Mouse (Mus musculus) stomach, postnatal 0 days (tissue): ENCODE measurements around the gene Clca3a1. TPM values are rescaled to one million over a fixed set of nuclear protein-coding genes. Genes with fewer than 3 reads are reported as not detected.

Source experiments
- ATAC-seq: fragments of 200-750 bp; cut with Nextera tagmentation; 2 replicates; pipeline ENCODE4 v1.8.0; 2017; ENCODE audit not compliant: low FRiP score, low TSS enrichment
- DNase-seq: peaks from one replicate; pipeline ENCODE4 v3.0.0-alpha.2; 2016; ENCODE audit warnings: low spot score
- H3K27ac ChIP-seq: fragments of 300-500 bp; sonication (generic); replicated peaks from 2 replicates; pipeline ENCODE4 v1.5.1; 2014; ENCODE audit warnings: mild to moderate bottlenecking, control low read depth
- H3K27me3 ChIP-seq: fragments of 300-500 bp; sonication (generic); 2 replicates; pipeline ENCODE4 v1.6.1; 2014; ENCODE audit warnings: low read length; ENCODE audit not compliant: control insufficient read depth, insufficient read depth
- H3K36me3 ChIP-seq: fragments of 300-500 bp; sonication (generic); 2 replicates; pipeline ENCODE4 v1.6.1; 2014; ENCODE audit warnings: low read length, mixed read lengths; ENCODE audit not compliant: control insufficient read depth, insufficient read depth
- H3K4me1 ChIP-seq: fragments of 300-500 bp; sonication (generic); replicated peaks from 2 replicates; pipeline ENCODE4 v1.6.1; 2014; ENCODE audit warnings: antibody characterized with exemption; ENCODE audit not compliant: control insufficient read depth, insufficient read depth
- H3K4me2 ChIP-seq: fragments of 300-500 bp; sonication (generic); replicated peaks from 2 replicates; pipeline ENCODE4 v1.6.1; 2014; ENCODE audit warnings: low read depth, mild to moderate bottlenecking, control low read depth, moderate library complexity
- H3K4me3 ChIP-seq: fragments of 300-500 bp; sonication (generic); 2 replicates; pipeline ENCODE4 v1.5.1; 2014; ENCODE audit warnings: low read depth, low read length, control low read depth
- H3K9ac ChIP-seq: fragments of 300-500 bp; sonication (generic); 2 replicates; pipeline ENCODE4 v1.6.1; 2014; ENCODE audit warnings: mild to moderate bottlenecking, low read length, control low read depth, mixed read lengths
- H3K9me3 ChIP-seq: fragments of 300-500 bp; sonication (generic); 2 replicates; pipeline ENCODE4 v1.6.1; 2016; ENCODE audit warnings: low read length; ENCODE audit not compliant: control insufficient read depth
- CTCF ChIP-seq: IDR thresholded peaks from 2 replicates; pipeline ENCODE4 v1.5.1; 2016; ENCODE audit warnings: antibody characterized with exemption, low read depth, mild to moderate bottlenecking, moderate library complexity
- EP300 ChIP-seq: optimal IDR thresholded peaks from 2 replicates; pipeline ENCODE3; 2016; ENCODE audit warnings: antibody characterized with exemption
- WGBS: fragments of 180-500 bp; shearing (Covaris S2); extraction: QIAGEN DNeasy Blood & Tissue Kit; methylation state at CpG from one replicate; pipeline ENCODE4 v1.1.7; 2014; 5-methylcytosine and 5-hydroxymethylcytosine counted together
- polyA plus RNA-seq: library from polyadenylated mRNA; unstranded; fragments of >200 nt; fragmentation: Nextera tagmentation; extraction: Ambion mirVana; gene quantifications from 2 replicates; pipeline ENCODE4 v1.2.1, GENCODE M21; 2015

The Clca3a1 gene
- polyA plus RNA-seq, 1 experiment from 2014 or later, result 0.82 TPM

DNA sequence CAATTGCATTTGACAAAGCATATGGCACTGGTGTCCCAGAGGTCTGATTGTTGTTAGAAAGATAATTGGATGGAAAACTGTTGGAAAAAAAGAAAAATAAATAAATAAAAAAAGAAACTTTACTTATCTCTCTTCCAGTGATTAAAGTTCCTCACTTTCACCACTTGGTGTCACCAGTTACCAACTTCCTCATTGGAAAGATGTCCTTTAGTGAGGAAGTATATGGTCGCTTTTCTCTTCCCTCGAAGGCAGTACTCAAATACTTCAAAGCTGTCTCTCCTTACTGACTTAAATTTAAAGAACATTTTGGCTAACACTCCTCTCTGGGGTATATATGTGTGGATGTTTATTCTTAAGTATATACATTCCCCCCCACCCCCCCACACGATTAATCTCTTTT lies 68.7 kb downstream of the Clca3a1 start:
- no peaks in the 10 kb centered on the region for H3K4me1 ChIP-seq
- whole genome bisulfite sequencing, result 34% methylated on average over 3 of the region's 3 CpGs
- H3K4me3 ChIP-seq, result no peak overlapping the region
- H3K9me3 ChIP-seq, result no peaks in the 10 kb centered on the region
- H3K4me2 ChIP-seq, result no peak overlapping the region
- DNase-seq (no peak), ATAC-seq (peak; percentile 55; the same call in 1 of the 2 replicates)
- no peaks in the 10 kb centered on the region for H3K27me3 ChIP-seq
- TF ChIP-seq CTCF, result peak; percentile 85
- no peak for TF ChIP-seq EP300
- H3K36me3 ChIP-seq, result peaks cover 27% of the 10 kb centered on the region
- no peak overlapping the region for H3K27ac ChIP-seq
- H3K9ac ChIP-seq, result no peak overlapping the region

- WGBS, result 27% methylated on average over 11 of the region's 11 CpGs
- Histone ChIP-seq H3K4me3 (no peak overlapping the region), H3K36me3 (peaks cover 15% of the 10 kb centered on the region), H3K27ac (no peak overlapping the region), H3K4me2 (no peak overlapping the region), H3K4me1 (no peaks in the 10 kb centered on the region), H3K27me3 (no peaks in the 10 kb centered on the region), H3K9me3 (no peaks in the 10 kb centered on the region), H3K9ac (no peak overlapping the region)
- DNase-seq, result peak; percentile 71
- peak; percentile 80 for ATAC-seq
- no peak for TF ChIP-seq EP300
- peak; percentile 53 for TF ChIP-seq CTCF
Measured at GRCm38 (mm10) chr3:144689236-144689635, 71.5 kb downstream of the Clca3a1 start.

GRCm38 (mm10) chr3:144688284-144688683 lies 72.5 kb downstream of the Clca3a1 start:
- ATAC-seq, result no peak

DNA sequence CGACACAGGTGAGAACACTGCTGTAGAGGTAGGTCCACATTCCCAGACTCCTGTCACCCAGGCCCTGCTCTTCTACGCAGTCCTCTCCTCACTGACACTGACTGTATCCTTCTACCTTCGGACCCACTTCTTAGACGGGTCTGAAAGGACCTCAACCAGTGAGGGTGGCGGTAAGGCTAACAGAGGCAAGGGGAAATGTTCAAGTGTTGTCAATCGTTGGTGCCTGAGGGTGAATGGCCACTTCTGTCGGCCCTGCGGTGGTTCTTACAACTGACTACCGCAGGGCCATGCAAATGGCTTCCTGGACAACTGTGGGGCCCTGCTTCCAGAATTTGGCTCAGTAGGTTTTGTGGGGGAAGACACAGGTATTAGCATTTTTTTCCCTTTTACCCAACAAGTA lies 73.2 kb downstream of the Clca3a1 start:
- no peak overlapping the region for H3K4me2 ChIP-seq
- no peak overlapping the region for H3K27ac ChIP-seq
- H3K9me3 ChIP-seq, result no peaks in the 10 kb centered on the region
- peaks cover 3% of the 10 kb centered on the region for H3K36me3 ChIP-seq
- WGBS, result 92% methylated on average over 9 of the region's 9 CpGs
- TF ChIP-seq EP300 (no peak), CTCF (no peak)
- no peak for DNase-seq
- no peak overlapping the region for H3K4me3 ChIP-seq
- no peak overlapping the region for H3K9ac ChIP-seq
- ATAC-seq, result no peak
- no peaks in the 10 kb centered on the region for H3K27me3 ChIP-seq
- no peaks in the 10 kb centered on the region for H3K4me1 ChIP-seq

More at GRCm38 (mm10) chr3:144688284-144688683, 72.5 kb downstream of the Clca3a1 start:
- Histone ChIP-seq H3K27ac (no peak overlapping the region), H3K4me2 (no peak overlapping the region), H3K4me1 (no peaks in the 10 kb centered on the region), H3K4me3 (no peak overlapping the region), H3K36me3 (peaks cover 8% of the 10 kb centered on the region), H3K9ac (no peak overlapping the region), H3K9me3 (no peaks in the 10 kb centered on the region), H3K27me3 (no peaks in the 10 kb centered on the region)
- DNase-seq, result no peak
- 83% methylated on average over 8 of the region's 8 CpGs for WGBS
- TF ChIP-seq CTCF, result no peak
- TF ChIP-seq EP300, result no peak

DNA sequence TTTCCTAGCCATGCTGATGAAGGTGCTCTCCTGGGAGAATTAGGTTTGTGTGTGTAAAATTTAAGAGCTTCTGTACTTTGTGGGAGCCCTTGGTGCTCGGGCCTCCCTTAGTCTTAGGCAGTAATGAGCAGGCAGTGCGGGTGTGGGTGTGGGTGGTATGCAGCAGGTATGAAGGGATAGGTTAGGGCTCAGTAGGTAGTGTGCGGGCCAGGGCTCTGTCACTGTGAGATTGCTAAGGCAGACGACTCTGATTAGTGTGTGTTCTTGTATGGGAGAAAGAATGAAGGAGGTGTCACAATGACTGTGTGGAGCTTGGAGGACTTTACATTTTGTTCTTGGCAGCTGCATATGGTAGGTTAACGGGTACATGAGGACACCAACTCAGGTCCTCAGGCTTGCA lies 74.6 kb downstream of the Clca3a1 start:
- H3K27me3 ChIP-seq, result no peaks in the 10 kb centered on the region
- no peak for ATAC-seq
- no peak overlapping the region for H3K9ac ChIP-seq
- H3K9me3 ChIP-seq, result no peaks in the 10 kb centered on the region
- no peak for TF ChIP-seq EP300
- no peak for TF ChIP-seq CTCF
- no peak for DNase-seq
- peaks cover 3% of the 10 kb centered on the region for H3K36me3 ChIP-seq
- no peak overlapping the region for H3K4me2 ChIP-seq
- H3K4me1 ChIP-seq, result no peaks in the 10 kb centered on the region
- WGBS, result 90% methylated on average over 5 of the region's 5 CpGs
- H3K27ac ChIP-seq, result no peak overlapping the region
- H3K4me3 ChIP-seq, result no peak overlapping the region

DNA sequence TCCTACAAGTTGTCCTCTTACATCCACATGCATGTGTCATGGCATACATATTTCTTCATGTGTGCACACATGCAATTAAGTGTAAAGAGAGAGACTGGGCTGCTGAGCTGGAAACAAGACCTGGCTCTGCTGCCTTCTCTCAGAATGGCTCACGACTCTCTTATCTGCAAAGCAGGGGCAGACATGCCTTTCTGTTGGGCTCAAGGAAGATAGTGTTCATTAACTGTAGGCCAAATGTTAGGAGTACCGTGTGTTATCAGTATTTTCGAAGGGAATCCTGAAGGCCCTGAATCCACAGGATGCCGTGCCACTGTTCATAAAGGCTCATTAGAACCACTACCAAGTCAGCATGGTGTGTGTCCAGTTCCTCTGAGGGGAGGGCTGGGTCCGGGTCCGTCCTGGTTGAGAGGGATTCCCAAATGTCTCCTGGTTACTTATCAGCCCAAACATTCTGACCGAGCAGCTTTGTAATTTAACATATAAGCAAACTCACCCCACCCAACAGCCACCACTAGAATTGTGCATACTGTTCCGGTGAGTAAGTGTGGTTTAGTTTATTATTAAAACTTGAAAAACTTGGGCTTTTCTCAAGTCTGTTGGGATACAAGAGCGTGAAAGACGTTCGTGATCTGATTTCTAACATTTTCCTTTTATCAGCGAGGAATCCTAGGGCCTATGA lies 77.5 kb downstream of the Clca3a1 start:
- no peaks in the 10 kb centered on the region for H3K27me3 ChIP-seq
- H3K9ac ChIP-seq, result no peak overlapping the region
- no peak overlapping the region for H3K4me3 ChIP-seq
- ATAC-seq (no peak), DNase-seq (no peak)
- H3K27ac ChIP-seq, result no peak overlapping the region
- no peak for TF ChIP-seq EP300
- no peak for TF ChIP-seq CTCF
- no peak overlapping the region for H3K4me2 ChIP-seq
- H3K4me1 ChIP-seq, result no peaks in the 10 kb centered on the region
- 81% methylated on average over 12 of the region's 12 CpGs for WGBS
- H3K9me3 ChIP-seq, result no peaks in the 10 kb centered on the region
- no peaks in the 10 kb centered on the region; the same call in 1 of the 2 replicates for H3K36me3 ChIP-seq
